Mouse (Mus musculus): Measurements from ENCODE around the gene Npas3.

Gene Npas3

DNA sequence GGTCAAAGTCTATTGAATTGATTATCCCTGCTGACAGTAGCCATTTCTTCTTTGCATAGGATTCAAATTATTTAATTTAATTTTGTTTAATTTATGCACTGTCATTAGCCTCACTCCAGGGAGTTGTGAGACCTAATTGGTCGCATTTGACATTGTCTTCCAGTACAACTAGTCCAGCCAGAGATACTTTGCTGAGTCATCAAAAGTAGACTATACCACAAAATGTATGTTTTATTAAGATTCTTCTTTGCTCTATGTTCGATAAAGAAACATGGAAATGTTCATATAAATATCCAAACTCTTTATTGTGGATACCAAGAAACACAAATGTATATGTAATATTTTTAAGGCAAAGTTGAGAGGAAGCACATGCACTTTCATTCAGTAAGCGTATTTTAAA is 446.8 kb downstream of the Npas3 start:
- DNase-seq (ENCODE audit: low spot score) = no peak

- DNase-seq (ENCODE audit: low spot score) = no peak
Observed at GRCm38 (mm10) chr12:53697645-53698044, 449.2 kb downstream of the Npas3 start.

GRCm38 (mm10) chr12:53698483-53699227 is 450.2 kb downstream of the Npas3 start:
- no peak for DNase-seq (ENCODE audit: low spot score)

- no peak for DNase-seq (ENCODE audit: low spot score)
Observed at GRCm38 (mm10) chr12:53719896-53720295, 471.4 kb downstream of the Npas3 start.

- DNase-seq (ENCODE audit: low spot score) = no peak
Observed at GRCm38 (mm10) chr12:53722156-53722555, 473.7 kb downstream of the Npas3 start.

DNA sequence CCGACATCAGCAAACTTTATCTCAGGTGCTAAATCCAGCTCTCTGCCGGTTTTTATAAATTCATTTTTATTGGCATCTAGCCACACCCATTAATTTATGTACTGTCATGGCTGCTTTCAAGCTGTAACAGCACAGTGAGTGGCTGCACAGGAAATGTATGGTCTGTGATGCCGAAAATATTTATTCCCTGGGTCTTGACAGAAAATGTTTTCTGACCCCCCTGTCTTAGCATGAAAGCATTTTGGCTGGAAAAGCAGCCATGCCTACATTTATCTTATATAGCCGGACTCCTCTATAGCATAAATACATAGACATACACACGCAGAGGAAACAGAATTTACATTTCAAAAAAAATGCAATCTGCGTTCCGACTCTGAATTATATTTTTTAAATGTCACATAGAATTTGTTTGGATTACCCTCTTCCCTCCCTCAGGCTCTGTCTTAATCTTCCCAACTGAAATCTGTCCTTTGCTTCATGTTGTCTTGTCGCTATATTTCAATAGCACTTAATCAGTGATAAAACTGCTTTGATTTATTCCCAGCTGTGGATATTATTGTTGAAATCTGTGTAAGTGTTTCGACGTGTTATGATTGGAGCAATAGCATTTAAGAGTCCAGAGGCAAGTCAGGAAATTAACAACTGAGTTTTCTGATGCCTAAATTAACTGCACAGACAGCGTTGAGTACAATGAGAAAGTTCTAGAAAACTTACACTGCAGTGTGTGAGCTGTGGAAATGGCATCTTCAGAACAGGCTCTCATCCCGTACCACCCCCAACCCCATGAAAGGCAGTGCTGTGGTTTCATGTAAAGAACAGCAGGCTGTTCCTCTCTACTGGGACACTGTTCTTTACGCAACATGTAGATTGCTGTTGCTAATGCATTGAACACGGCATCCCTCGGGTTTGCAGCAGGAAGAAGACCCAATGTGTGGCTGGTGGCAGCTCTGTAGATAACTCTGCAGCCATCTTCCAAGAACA is 474.5 kb downstream of the Npas3 start:
- no peak for DNase-seq (ENCODE audit: low spot score)

DNA sequence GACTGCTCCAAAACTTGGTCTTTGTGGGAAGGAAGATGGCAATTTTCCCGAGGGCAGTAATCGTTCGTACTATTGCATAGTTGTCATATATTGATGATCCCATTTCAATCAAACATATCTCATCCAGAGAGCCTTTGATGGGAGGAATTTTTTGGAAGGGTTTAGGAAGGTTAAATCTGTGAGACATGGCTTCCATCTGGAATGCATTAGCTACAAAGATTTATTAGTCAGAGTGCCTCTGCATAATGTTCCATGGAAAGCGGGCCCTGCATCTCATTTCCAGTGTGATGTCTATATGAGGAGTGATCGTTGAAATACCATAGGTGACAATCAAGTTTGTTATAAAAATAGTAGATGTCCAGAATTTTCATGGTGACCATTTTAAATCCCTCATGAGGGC is 480.8 kb downstream of the Npas3 start:
- DNase-seq (ENCODE audit: low spot score) = no peak

DNA sequence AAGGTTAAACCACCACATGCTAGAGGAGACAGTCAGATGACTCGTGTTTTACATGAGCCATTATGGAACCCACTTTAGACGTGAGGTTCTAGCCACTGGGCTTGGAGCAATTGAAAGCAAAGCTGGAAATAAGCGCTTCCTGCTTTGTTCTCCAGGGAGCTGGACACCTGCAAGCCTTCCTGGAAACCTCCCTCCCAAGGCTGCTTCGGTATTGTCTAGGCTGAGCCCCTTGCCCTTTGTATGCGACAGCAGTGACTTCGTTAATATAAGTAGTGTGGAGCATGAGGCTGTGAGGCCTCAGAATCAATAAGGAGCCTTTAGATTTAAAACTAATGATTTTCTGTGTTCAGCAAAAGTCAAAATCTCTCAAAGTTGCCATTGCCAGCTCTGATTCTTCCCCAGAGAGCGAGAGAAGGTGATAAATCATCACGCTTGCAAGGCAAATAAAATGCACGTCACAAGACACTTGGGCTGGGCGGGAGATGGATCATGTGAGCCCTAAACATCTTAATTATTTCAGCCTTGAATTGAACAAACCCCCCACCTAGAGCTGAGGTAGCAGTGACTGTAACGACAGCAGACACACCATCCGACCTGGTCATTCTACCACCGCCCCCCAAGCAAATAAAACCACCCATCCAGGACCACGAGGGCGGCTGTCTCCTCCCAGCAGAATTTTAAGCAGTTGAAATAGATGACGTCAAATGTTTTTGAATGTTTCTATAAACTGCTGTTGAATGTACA is 490.2 kb downstream of the Npas3 start:
- no peak for DNase-seq (ENCODE audit: low spot score)

DNA sequence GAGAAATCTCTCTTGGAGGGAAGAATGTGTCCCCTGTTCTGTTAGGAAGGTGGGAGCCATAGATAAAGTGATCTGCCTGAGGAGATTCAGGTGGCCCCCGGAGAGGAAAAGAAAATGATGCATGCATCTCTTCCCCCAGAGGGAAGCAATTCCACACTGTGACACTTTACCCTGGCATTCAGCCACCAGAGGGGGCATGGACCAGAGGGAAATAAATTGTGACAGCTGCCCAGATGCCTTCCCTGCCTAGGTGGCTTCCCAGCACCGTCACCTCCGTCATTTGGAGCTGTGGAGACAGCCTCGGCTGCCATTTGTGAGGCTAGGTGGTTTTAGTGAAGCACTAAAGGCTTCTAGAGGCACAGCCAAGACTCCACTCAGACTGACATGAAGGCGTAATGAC is 498.2 kb downstream of the Npas3 start:
- no peak for DNase-seq (ENCODE audit: low spot score)

DNA sequence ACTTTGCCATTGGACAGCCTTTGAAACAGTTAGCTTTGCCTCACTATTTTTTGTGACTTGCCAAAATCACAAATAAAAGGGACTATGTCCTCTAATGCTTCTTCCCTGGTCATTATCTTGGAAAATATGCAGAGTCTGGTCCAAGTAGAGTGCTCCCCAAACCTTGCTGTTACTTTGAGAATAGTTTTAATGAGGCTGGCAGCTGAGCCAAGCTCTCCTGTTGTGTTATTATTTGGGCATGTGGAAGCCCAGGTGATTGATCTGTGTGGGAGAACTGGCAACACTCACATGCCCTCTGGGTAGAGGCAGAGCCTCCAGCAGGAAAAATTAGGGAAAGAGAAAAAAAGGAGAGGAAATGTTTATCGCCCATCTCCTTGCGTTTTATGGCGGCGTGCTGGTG is 500.9 kb downstream of the Npas3 start:
- no peak for DNase-seq (ENCODE audit: low spot score)

GRCm38 (mm10) chr12:53752281-53753072 is 504.0 kb downstream of the Npas3 start:
- DNase-seq (ENCODE audit: low spot score) = no peak

DNA sequence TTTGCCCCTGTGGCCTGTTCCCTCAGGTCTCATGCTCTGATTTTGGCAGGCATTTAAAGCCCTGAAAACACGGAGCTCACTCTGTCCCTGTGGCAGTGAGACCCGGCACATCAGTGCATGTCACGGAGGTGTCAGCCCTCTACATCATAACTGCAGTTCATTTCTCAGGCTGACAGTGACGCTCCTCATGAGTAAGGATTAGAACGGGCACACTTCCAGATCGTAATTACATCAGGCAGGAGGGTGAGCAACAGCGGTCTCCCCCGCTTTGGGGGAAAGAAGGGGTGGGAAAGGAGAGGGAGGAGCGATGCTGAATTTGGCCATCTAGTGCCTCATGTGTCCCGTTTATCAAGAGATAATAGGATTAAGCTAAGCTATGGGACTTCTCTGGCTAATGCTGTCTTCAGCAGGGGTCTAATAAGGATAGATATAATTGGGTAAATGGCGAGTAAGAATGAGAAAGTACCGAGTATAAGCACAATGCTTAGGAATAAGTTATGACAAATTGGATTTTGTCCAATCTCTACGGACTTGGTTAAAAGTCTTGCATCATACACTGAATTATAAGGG is 505.0 kb downstream of the Npas3 start:
- DNase-seq (ENCODE audit: low spot score) = no peak

- DNase-seq (ENCODE audit: low spot score) = no peak
Observed at GRCm38 (mm10) chr12:53754236-53754635, 505.8 kb downstream of the Npas3 start.

DNA sequence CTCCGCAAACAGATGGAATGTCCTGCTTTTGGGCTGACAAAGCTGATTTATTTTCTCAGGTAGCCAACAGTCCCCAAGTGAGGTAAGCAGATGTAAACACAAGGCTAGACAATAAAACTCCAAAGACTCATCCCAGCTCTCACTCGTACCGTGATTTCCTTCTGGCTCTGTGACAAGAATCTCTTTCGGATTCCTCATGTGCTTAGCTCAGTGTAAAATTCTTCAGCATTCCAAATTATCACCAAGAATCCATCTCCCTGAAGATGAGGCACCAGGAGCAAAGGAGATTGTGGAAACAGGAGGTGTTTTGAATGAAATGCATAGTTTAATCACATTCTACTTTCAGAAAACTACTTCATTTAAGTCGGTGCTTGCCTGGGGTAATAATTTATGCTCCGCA is 509.2 kb downstream of the Npas3 start:
- DNase-seq (ENCODE audit: low spot score) = no peak

- DNase-seq (ENCODE audit: low spot score) = no peak
Observed at GRCm38 (mm10) chr12:53758356-53758755, 509.9 kb downstream of the Npas3 start.

GRCm38 (mm10) chr12:53764143-53764542 is 515.7 kb downstream of the Npas3 start:
- DNase-seq (ENCODE audit: low spot score) = no peak

GRCm38 (mm10) chr12:53768392-53768791 is 519.9 kb downstream of the Npas3 start:
- no peak for DNase-seq (ENCODE audit: low spot score)

DNA sequence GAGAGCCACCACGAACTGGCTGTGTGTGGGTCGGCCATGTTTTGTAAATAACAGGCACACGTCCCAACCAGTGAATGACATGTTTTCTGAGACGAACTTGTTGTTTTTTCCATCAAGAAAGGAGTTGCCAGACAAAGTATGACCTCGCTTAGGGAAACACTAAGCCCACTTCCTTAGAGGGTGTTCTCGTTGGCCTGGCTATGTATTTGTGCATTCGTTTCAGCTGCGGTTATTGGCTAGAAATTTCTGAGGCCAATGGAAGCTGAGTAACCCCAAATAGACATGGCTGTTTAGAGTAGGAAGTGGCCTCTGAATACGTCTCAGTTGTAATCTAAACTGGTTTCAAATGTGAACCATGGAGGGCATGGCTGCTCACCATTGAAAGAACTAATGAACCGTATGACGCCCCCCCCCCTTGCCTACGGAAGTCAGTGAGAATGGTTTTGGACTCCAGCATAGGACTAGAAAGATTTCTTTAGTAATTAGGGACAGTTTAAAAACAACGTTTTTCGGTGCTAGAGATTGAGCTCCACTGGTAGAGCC is 523.0 kb downstream of the Npas3 start:
- DNase-seq (ENCODE audit: low spot score) = no peak

- DNase-seq (ENCODE audit: low spot score) = no peak
Observed at GRCm38 (mm10) chr12:53781850-53782552, 533.5 kb downstream of the Npas3 start.

GRCm38 (mm10) chr12:53789501-53789900 is 541.0 kb downstream of the Npas3 start:
- DNase-seq (ENCODE audit: low spot score) = no peak
